Mouse (Mus musculus) cerebellum, adult 11-12 months (tissue): ENCODE measurements at regions not wholly inside any gene's neighbourhood (a gene's known extent, or its start where the extent isn't known, plus 50 kb on each side); places are given as distances from the start of the nearest gene placed in this dataset.

Source experiments
- DNase-seq: peaks from one replicate; pipeline ENCODE4 v3.0.0; 2022

GRCm38 (mm10) chr15:27413486-27413885, 53.0 kb upstream of the Ank start:
- DNase-seq = no peak

DNA sequence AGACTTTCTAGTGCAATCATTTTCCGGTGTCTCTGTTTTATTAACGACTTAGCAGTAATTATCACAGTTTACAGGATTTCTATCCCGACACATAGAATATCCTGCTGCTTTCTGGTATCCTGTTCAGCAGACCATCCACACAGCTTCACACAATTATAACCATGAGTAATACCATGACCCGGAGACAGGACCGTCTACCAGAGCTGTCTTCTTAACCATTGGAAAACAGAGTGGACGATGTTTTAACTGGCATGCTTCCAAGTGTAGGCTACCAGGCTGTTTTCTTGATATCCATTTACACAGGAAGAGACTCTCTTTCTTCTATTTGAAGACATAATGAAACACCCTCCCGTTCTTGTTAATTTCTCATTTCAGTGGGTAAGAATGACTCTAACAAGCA, 51.7 kb upstream of the Ank start:
- DNase-seq = no peak
